Mouse (Mus musculus): Measurements from ENCODE around the gene Ace2. TPM values are rescaled to one million over a fixed set of nuclear protein-coding genes. Genes with fewer than 3 reads are reported as not detected.

The Ace2 gene
- total RNA-seq, 2 experiments from 2014 or later = 1.6 TPM

DNA sequence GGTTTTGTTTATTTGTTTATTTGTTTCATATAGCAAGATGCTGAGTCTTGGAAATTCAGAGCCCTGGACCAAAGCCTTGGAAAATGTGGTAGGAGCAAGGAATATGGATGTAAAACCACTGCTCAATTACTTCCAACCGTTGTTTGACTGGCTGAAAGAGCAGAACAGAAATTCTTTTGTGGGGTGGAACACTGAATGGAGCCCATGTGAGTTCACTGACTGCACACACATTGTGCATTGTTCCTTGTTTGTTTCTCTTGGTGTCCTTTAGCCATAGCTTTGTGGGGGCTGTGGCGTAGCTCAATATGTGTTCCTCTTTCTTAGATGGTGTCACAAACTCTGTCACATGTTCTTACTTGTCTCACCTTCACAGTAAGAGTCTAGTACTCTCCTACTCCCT is 36.6 kb downstream of the Ace2 start:
- intact Hi-C loops (cut with DNase I) = no loop called here
- DNase-seq = no peak

- intact Hi-C loops (cut with DNase I) = loop anchor here (1.0 kb wide), 2 partner anchors 79 to 1264 kb away; no protein-coding TSS in a partner anchor
- DNase-seq = no peak
Measured at GRCm38 (mm10) chrX:164178856-164179255, 39.7 kb downstream of the Ace2 start.

GRCm38 (mm10) chrX:164179746-164180145 is 40.6 kb downstream of the Ace2 start:
- intact Hi-C loops (cut with DNase I) = loop anchor here (1.0 kb wide), 1 partner anchor 79 kb away; no protein-coding TSS in a partner anchor
- DNase-seq = peak; percentile 39 to 42

DNA sequence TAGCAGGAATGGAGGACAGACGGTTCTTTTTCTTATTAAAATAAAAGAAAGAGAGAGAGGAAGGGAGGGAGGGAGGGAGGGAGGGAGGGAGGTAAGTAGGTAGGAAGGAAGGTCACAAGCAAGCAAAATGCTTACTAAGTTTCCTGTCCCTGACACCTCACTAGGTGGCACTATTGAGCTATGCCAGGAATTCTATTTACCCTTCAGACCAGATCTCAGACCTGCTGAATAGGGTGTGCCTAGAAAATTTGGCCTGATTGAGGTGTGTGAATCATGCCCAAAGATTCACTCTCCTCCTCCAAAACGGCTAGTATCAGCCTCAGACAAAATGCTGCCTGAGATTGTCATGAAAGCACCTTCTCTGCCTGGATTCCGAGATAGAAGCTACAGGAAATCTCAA is 44.7 kb downstream of the Ace2 start:
- intact Hi-C loops (cut with DNase I) = loop anchor here (1.0 kb wide), 3 partner anchors 103 to 265 kb away; no protein-coding TSS in a partner anchor
- DNase-seq = peak; percentile 29 to 40

DNA sequence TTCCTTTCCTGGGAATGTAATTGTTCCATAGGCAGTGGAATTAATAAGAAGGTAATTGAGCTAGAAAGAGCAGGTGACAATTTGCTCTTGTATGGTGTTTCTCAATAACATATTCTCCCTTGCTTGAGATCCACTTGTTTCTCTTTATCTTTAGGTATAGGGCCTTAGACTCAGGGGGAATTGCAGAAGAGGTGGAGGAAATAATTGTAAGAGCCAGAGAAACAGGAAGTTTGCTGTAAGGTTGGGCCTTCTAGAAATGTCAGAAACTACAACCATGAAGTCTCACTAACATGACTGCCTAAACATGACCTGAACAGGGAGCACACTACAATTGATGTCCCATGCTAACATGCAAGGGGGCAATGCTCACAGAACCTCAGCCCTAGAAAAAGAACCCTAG is 50.7 kb downstream of the Ace2 start:
- intact Hi-C loops (cut with DNase I) = no loop called here

GRCm38 (mm10) chrX:164197679-164198078 is 58.5 kb downstream of the Ace2 start:
- no peak for DNase-seq
- intact Hi-C loops (cut with DNase I) = loop anchor here (5.0 kb wide), 1 partner anchor 70 kb away; the partner anchor contains the start of gene Pir

More for the DNA sequence above, 50.7 kb downstream of the Ace2 start:
- no peak for DNase-seq

GRCm38 (mm10) chrX:164200547-164200946 is 61.4 kb downstream of the Ace2 start:
- intact Hi-C loops (cut with DNase I) = no loop called here
- DNase-seq = no peak

DNA sequence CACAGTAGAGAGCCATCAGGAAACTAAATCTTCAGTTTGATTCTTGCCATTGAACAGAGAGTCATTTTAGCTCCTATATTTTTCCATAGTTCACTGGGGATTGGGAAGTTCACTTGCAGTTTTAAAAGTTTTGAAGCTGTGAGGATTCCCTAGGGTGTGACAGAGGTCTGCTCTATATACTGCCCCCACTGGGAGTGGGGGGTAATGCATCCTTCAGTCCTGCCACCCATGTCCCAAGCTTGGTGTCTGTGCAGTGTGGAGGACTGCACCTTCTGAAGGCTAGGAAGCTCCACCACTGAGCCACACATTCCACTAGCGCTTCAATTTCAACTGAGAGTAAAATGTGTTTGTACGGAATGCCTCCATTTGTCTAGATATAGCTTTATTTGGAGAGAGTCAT is 82.9 kb downstream of the Ace2 start:
- intact Hi-C loops (cut with DNase I) = no loop called here
- no peak for DNase-seq

DNA sequence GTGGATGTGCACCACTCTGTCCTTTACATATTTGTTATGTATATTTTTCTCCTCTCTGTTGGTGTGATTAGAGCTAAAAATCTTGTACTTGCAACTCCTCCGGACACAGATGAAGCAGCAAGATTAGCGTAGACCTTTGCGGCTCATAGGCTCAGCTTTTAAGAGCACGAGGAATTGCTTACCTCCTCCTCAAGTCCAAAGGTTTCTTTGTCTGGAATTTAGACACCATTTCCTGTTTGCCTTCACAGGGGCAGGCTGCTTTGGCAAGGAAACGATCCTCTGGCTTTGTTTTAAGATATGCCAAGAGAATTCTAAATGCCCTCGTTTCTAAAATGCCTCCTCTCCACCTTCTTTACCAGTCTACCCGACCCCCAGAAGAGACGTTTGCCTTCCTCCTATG is 94.2 kb downstream of the Ace2 start:
- intact Hi-C loops (cut with DNase I) = no loop called here
- DNase-seq = no peak

Other genes starting within 250 kb of the Ace2 start
- gene Ap1s2, start 230.3 kb upstream of the Ace2 start, total RNA-seq (2021) = 10 to 100 TPM; 20.9 to 22.3 TPM
- 10 to 100 TPM; 13.8 to 14.9 TPM for gene Zrsr2, start 180.7 kb upstream of the Ace2 start, total RNA-seq (2021)
- 1 to 10 TPM in 1 of 2 experiments, under 1 TPM in 1; 0.65 to 1.7 TPM for gene Car5b, start 111.3 kb upstream of the Ace2 start, total RNA-seq (2021)
- gene Siah1b, start 62.8 kb upstream of the Ace2 start, total RNA-seq (2021) = 1 to 10 TPM; 4.6 to 5.2 TPM
- gene Cltrn, start 50.5 kb upstream of the Ace2 start, total RNA-seq (2021) = not detected
- 1 to 10 TPM; 2.0 to 3.4 TPM for gene Bmx, start 118.9 kb downstream of the Ace2 start, total RNA-seq (2021)
- gene Pir, start 130.0 kb downstream of the Ace2 start, total RNA-seq (2021) = 1 to 10 TPM; 4.9 to 7.2 TPM
- 1 to 10 TPM; 1.8 to 1.9 TPM for gene Vegfd, start 234.0 kb downstream of the Ace2 start, total RNA-seq (2021)